In the genomic region with DNA sequence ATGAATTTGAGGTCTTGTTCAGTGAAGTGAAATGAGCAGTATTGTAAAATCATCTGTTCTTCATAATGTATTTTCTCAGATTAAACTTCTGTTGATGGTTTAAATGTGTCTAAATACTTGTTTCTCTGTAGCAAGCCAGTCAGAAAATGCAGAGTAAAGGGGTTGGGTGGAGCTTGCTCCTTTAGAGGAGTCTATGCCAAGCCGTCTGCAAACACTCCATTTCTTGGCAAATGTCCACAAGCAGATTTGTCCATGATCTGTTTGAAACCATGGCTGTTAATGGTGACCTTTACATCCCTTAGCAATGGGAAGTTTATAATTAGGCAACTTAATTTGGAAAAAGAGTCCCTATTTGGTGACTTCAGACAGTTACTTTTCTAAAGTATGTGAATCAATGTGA, we compare ENCODE assay signal across 13 mouse cellular contexts. TPM values are rescaled to one million over a fixed set of nuclear protein-coding genes. Genes with fewer than 3 reads are reported as not detected.
DNase-seq lines count a peak whose midpoint lies in the region; ATAC-seq and TF ChIP-seq lines count a peak whose summit lies in the region.
"Had no signal": no experiment of that assay in that cellular context is flagged by ENCODE, and none has a peak within 500 bp of the region (broad histone marks: within the 10 kb centered on the region; RNA-seq: fewer than 3 reads in every experiment).

No protein-coding gene starts in this region.

- TF ChIP-seq CTCF in midbrain, postnatal 0 days (IDR thresholded peaks at IDR 0.05): no peak
- TF ChIP-seq CTCF in layer of hippocampus, adult 2 months (conservative IDR thresholded peaks at IDR 0.05): no peak

- peak; percentile 6 to 35 for DNase-seq in heart, adult 18-20 months
- DNase-seq in heart, postnatal 25 days (ENCODE audit: low spot score): no peak
- peak; percentile 8 for DNase-seq in midbrain, postnatal 0 days (ENCODE audit: low spot score)
- DNase-seq in midbrain, embryonic 11.5 days (ENCODE audit: low spot score, missing footprints): no peak
- DNase-seq in skeletal muscle tissue, adult 2 months (ENCODE audit: low read depth, low spot score): peak; percentile 31
- no peak for DNase-seq in right cerebral cortex, adult 18-20 months
- no peak for DNase-seq in layer of hippocampus, adult 2 months (ENCODE audit: low spot score in 2 of 2)

- WGBS in midbrain, postnatal 0 days: 44% methylated on average over 1 of the region's 1 CpGs
- 77% methylated on average over 1 of the region's 1 CpGs for WGBS in midbrain, embryonic 11.5 days
- 29% methylated on average over 1 of the region's 1 CpGs for WGBS in intestine, embryonic 16.5 days

- no peak for ATAC-seq in midbrain, postnatal 0 days (ENCODE audit: low FRiP score)
- ATAC-seq in midbrain, embryonic 11.5 days (ENCODE audit: low FRiP score): no peak
- ATAC-seq in intestine, embryonic 16.5 days: peak; percentile 76
- ATAC-seq: forebrain, embryonic 13.5 days had no signal

- no peaks in the 10 kb centered on the region for H3K36me3 ChIP-seq in midbrain, postnatal 0 days (ENCODE audit: insufficient read depth, low read length)
- no peaks in the 10 kb centered on the region for H3K36me3 ChIP-seq in midbrain, embryonic 11.5 days (ENCODE audit: control insufficient read depth, insufficient read depth, low read length)
- H3K36me3 ChIP-seq in intestine, embryonic 16.5 days (ENCODE audit: control insufficient read depth, insufficient read depth, low read length): no peaks in the 10 kb centered on the region

- no peaks in the 10 kb centered on the region for H3K9me3 ChIP-seq in midbrain, postnatal 0 days (ENCODE audit: low read length)
- H3K9me3 ChIP-seq in midbrain, embryonic 11.5 days (ENCODE audit: control insufficient read depth, low read length): no peaks in the 10 kb centered on the region
- no peaks in the 10 kb centered on the region for H3K9me3 ChIP-seq in intestine, embryonic 16.5 days (ENCODE audit: control insufficient read depth, low read length)
- H3K9me3 ChIP-seq: forebrain, embryonic 13.5 days had no signal

- H3K4me1 ChIP-seq in midbrain, postnatal 0 days (ENCODE audit: insufficient read depth, low read length): no peaks in the 10 kb centered on the region
- H3K4me1 ChIP-seq in midbrain, embryonic 11.5 days (ENCODE audit: control insufficient read depth, insufficient read depth, low read length): no peaks in the 10 kb centered on the region
- H3K4me1 ChIP-seq in intestine, embryonic 16.5 days (ENCODE audit: control insufficient read depth, insufficient read depth, low read length): no peaks in the 10 kb centered on the region
- H3K4me1 ChIP-seq: forebrain, embryonic 13.5 days had no signal

- intact Hi-C loops in heart, postnatal 25 days (cut with DNase I): no loop called here

- H3K27ac ChIP-seq in midbrain, postnatal 0 days (ENCODE audit: low read depth, low read length): no peak overlapping the region
- H3K27ac ChIP-seq in midbrain, embryonic 11.5 days (ENCODE audit: low read depth, low read length): no peak overlapping the region
- H3K27ac ChIP-seq in intestine, embryonic 16.5 days (ENCODE audit: low read length): no peak overlapping the region; the same call in 1 of the 2 replicates
- no peak overlapping the region for H3K27ac ChIP-seq in layer of hippocampus, adult 2 months
- H3K27ac ChIP-seq: forebrain, embryonic 13.5 days; hindbrain, embryonic 14.5 days had no signal

- H3K4me2 ChIP-seq in midbrain, postnatal 0 days (ENCODE audit: low read depth, low read length, poor library complexity, severe bottlenecking): no peak overlapping the region
- H3K4me2 ChIP-seq in midbrain, embryonic 11.5 days: no peak overlapping the region
- H3K4me2 ChIP-seq in intestine, embryonic 16.5 days (ENCODE audit: low read depth, low read length): no peak overlapping the region
- H3K4me2 ChIP-seq: forebrain, embryonic 13.5 days; hindbrain, embryonic 14.5 days had no signal

- no peak overlapping the region for H3K9ac ChIP-seq in midbrain, postnatal 0 days (replicated peaks; ENCODE audit: low read length, poor library complexity, severe bottlenecking)
- H3K9ac ChIP-seq in midbrain, embryonic 11.5 days (ENCODE audit: low read length): no peak overlapping the region
- no peak overlapping the region for H3K9ac ChIP-seq in intestine, embryonic 16.5 days (ENCODE audit: low read depth, low read length)
- H3K9ac ChIP-seq: forebrain, embryonic 13.5 days; hindbrain, embryonic 14.5 days had no signal

- H3K4me3 ChIP-seq in midbrain, postnatal 0 days (ENCODE audit: low read depth, low read length): no peak overlapping the region
- H3K4me3 ChIP-seq in midbrain, embryonic 11.5 days (ENCODE audit: low read depth, low read length): no peak overlapping the region
- no peak overlapping the region for H3K4me3 ChIP-seq in intestine, embryonic 16.5 days (ENCODE audit: low read length)
- H3K4me3 ChIP-seq in layer of hippocampus, adult 2 months: no peak overlapping the region
- H3K4me3 ChIP-seq: forebrain, embryonic 13.5 days had no signal

- H3K27me3 ChIP-seq in midbrain, postnatal 0 days (ENCODE audit: insufficient read depth, low read length): no peaks in the 10 kb centered on the region
- no peaks in the 10 kb centered on the region for H3K27me3 ChIP-seq in midbrain, embryonic 11.5 days (ENCODE audit: control insufficient read depth, insufficient read depth, low read length)
- no peaks in the 10 kb centered on the region for H3K27me3 ChIP-seq in intestine, embryonic 16.5 days (replicated peaks; ENCODE audit: control insufficient read depth, insufficient read depth, low read length)
- H3K27me3 ChIP-seq: CH12.LX; forebrain, embryonic 13.5 days had no signal

RNA-seq across cellular contexts. Expression of gene Col5a2, which starts 38.8 kb away (rescaled TPM):
- 10 to 100 TPM; 10.3 to 10.7 TPM for total RNA-seq in heart, adult 18-20 months (2021)
- total RNA-seq in heart, postnatal 25 days (2021): 10 to 100 TPM; 30.5 to 34.7 TPM
- total RNA-seq in midbrain, postnatal 0 days (2014; rRNA removed): 19.8 and 23.8 TPM in 2 replicates
- polyA plus RNA-seq in midbrain, postnatal 0 days (2015; fragmentation: Nextera tagmentation; extraction: Ambion mirVana): 6.5 and 6.8 TPM in 2 replicates
- polyA plus RNA-seq in midbrain, embryonic 11.5 days (2014; fragmentation: Nextera tagmentation; extraction: Ambion mirVana): 25.2 and 25.5 TPM in 2 replicates
- 52.6 and 55.1 TPM in 2 replicates for polyA plus RNA-seq in intestine, embryonic 16.5 days (2015; fragmentation: Nextera tagmentation; extraction: Ambion mirVana)
- 1 to 10 TPM; 7.4 to 8.4 TPM for total RNA-seq in layer of hippocampus, adult 2 months (2021)
- total RNA-seq: CH12.LX; granulocyte monocyte progenitor cell, adult 5-6 weeks; monocyte, adult 5-6 weeks had no signal

Comparison
In these comparisons a context has a peak if more than half of its experiments do, and no peak if none do; other contexts are left out.
1. DNase-seq: peak in heart, adult 18-20 months (2 of 2), midbrain, postnatal 0 days (single experiment) and skeletal muscle tissue, adult 2 months (single experiment); none in heart, postnatal 25 days (single experiment), midbrain, embryonic 11.5 days (single experiment), right cerebral cortex, adult 18-20 months (single experiment) and layer of hippocampus, adult 2 months (0 of 2).